Mouse (Mus musculus): Measurements from ENCODE around the gene Mecom. TPM values are rescaled to one million over a fixed set of nuclear protein-coding genes. Genes with fewer than 3 reads are reported as not detected.
A peak's percentile ranks its signal among the peaks of the same experiment; 100 is the strongest.

Mecom gene
- polyA plus RNA-seq, 1 experiment from 2014 or later, result 217 TPM

GRCm38 (mm10) chr3:30269253-30269652, 278.6 kb downstream of the Mecom start:
- DNase-seq (ENCODE audit: low spot score), result peak; percentile 25
- H3K4me3 ChIP-seq, result no peak overlapping the region
- no peaks in the 10 kb centered on the region for H3K36me3 ChIP-seq
- peaks cover 2% of the 10 kb centered on the region; the same call in 1 of the 2 replicates for H3K4me1 ChIP-seq
- 69% methylated on average over 3 of the region's 3 CpGs for WGBS
- H3K27ac ChIP-seq, result no peak overlapping the region
- no peaks in the 10 kb centered on the region for H3K27me3 ChIP-seq (ENCODE audit: low read depth, poor library complexity, severe bottlenecking)
- no peaks in the 10 kb centered on the region for H3K9me3 ChIP-seq (replicated peaks)

GRCm38 (mm10) chr3:30260945-30261344, 286.9 kb downstream of the Mecom start:
- Histone ChIP-seq H3K4me1 (peaks cover 44% of the 10 kb centered on the region), H3K36me3 (no peaks in the 10 kb centered on the region), H3K4me3 (no peak overlapping the region), H3K9me3 (replicated peaks) (no peaks in the 10 kb centered on the region), H3K27me3 (ENCODE audit: low read depth, poor library complexity, severe bottlenecking) (no peaks in the 10 kb centered on the region), H3K27ac (peak overlapping the region; percentile 80)
- 40% methylated on average over 4 of the region's 4 CpGs for WGBS
- no peak for DNase-seq (ENCODE audit: low spot score)

- no peaks in the 10 kb centered on the region for H3K36me3 ChIP-seq
- peak overlapping the region; percentile 12; the same call in 1 of the 2 replicates for H3K4me3 ChIP-seq
- peak; percentile 63 for DNase-seq (ENCODE audit: low spot score)
- H3K9me3 ChIP-seq (replicated peaks), result no peaks in the 10 kb centered on the region
- WGBS, result 18% methylated on average over 10 of the region's 10 CpGs
- no peaks in the 10 kb centered on the region for H3K27me3 ChIP-seq (ENCODE audit: low read depth, poor library complexity, severe bottlenecking)
- peaks cover 56% of the 10 kb centered on the region for H3K4me1 ChIP-seq
- H3K27ac ChIP-seq, result peak overlapping the region; percentile 82
These were observed 289.4 kb downstream of the Mecom start for GRCm38 (mm10) chr3:30258421-30258820.

- DNase-seq (ENCODE audit: low spot score), result no peak
These were observed 290.0 kb downstream of the Mecom start for GRCm38 (mm10) chr3:30257776-30258175.

GRCm38 (mm10) chr3:30256896-30257295, 290.9 kb downstream of the Mecom start:
- H3K9me3 ChIP-seq (replicated peaks), result no peaks in the 10 kb centered on the region
- peaks cover 56% of the 10 kb centered on the region for H3K4me1 ChIP-seq
- DNase-seq (ENCODE audit: low spot score), result no peak
- H3K27me3 ChIP-seq (ENCODE audit: low read depth, poor library complexity, severe bottlenecking), result no peaks in the 10 kb centered on the region
- H3K4me3 ChIP-seq, result no peak overlapping the region
- H3K36me3 ChIP-seq, result no peaks in the 10 kb centered on the region
- peak overlapping the region; percentile 54; the same call in 1 of the 2 replicates for H3K27ac ChIP-seq
- WGBS, result 87% methylated on average over 7 of the region's 7 CpGs

More at GRCm38 (mm10) chr3:30257776-30258175, 290.0 kb downstream of the Mecom start:
- WGBS, result 66% methylated on average over 5 of the region's 5 CpGs
- Histone ChIP-seq H3K9me3 (replicated peaks) (no peaks in the 10 kb centered on the region), H3K4me1 (peaks cover 56% of the 10 kb centered on the region), H3K27ac (peak overlapping the region; percentile 82), H3K27me3 (ENCODE audit: low read depth, poor library complexity, severe bottlenecking) (no peaks in the 10 kb centered on the region), H3K4me3 (no peak overlapping the region), H3K36me3 (no peaks in the 10 kb centered on the region)

- Histone ChIP-seq H3K4me1 (peaks cover 52% of the 10 kb centered on the region), H3K36me3 (no peaks in the 10 kb centered on the region), H3K4me3 (no peak overlapping the region), H3K27me3 (ENCODE audit: low read depth, poor library complexity, severe bottlenecking) (no peaks in the 10 kb centered on the region), H3K27ac (peak overlapping the region; percentile 53; the same call in 1 of the 2 replicates), H3K9me3 (replicated peaks) (no peaks in the 10 kb centered on the region)
- WGBS, result 92% methylated on average over 5 of the region's 5 CpGs
- DNase-seq (ENCODE audit: low spot score), result no peak
These were observed 292.0 kb downstream of the Mecom start for GRCm38 (mm10) chr3:30255828-30256227.

- H3K4me1 ChIP-seq, result peaks cover 47% of the 10 kb centered on the region
- 66% methylated on average over 7 of the region's 7 CpGs for WGBS
- H3K36me3 ChIP-seq, result 0 out of 2 replicates have a peak, but pooled peaks cover 2% of the 10 kb centered on the region
- no peaks in the 10 kb centered on the region for H3K27me3 ChIP-seq (ENCODE audit: low read depth, poor library complexity, severe bottlenecking)
- H3K9me3 ChIP-seq (replicated peaks), result no peaks in the 10 kb centered on the region
- DNase-seq (ENCODE audit: low spot score), result no peak
- H3K27ac ChIP-seq, result 0 out of 2 replicates have a peak overlapping the region, but pooled peaks have one; percentile 30
- H3K4me3 ChIP-seq, result no peak overlapping the region
These were observed 293.4 kb downstream of the Mecom start for GRCm38 (mm10) chr3:30254451-30254850.

- Histone ChIP-seq H3K27ac (no peak overlapping the region), H3K36me3 (0 out of 2 replicates have a peak, but pooled peaks cover 2% of the 10 kb centered on the region), H3K27me3 (ENCODE audit: low read depth, poor library complexity, severe bottlenecking) (no peaks in the 10 kb centered on the region), H3K4me3 (no peak overlapping the region), H3K9me3 (replicated peaks) (no peaks in the 10 kb centered on the region), H3K4me1 (peaks cover 47% of the 10 kb centered on the region)
- DNase-seq (ENCODE audit: low spot score), result no peak
- WGBS, result 87% methylated on average over 5 of the region's 5 CpGs
These were observed 294.1 kb downstream of the Mecom start for GRCm38 (mm10) chr3:30253714-30254113.

- H3K36me3 ChIP-seq, result 0 out of 2 replicates have a peak, but pooled peaks cover 2% of the 10 kb centered on the region
- peak; percentile 27 for DNase-seq (ENCODE audit: low spot score)
- WGBS, result 67% methylated on average over 4 of the region's 4 CpGs
- peaks cover 56% of the 10 kb centered on the region for H3K4me1 ChIP-seq
- H3K4me3 ChIP-seq, result no peak overlapping the region
- H3K27ac ChIP-seq, result peak overlapping the region; percentile 56
- no peaks in the 10 kb centered on the region for H3K27me3 ChIP-seq (ENCODE audit: low read depth, poor library complexity, severe bottlenecking)
- no peaks in the 10 kb centered on the region for H3K9me3 ChIP-seq (replicated peaks)
These were observed 299.0 kb downstream of the Mecom start for GRCm38 (mm10) chr3:30248656-30249384.

- H3K36me3 ChIP-seq, result 0 out of 2 replicates have a peak, but pooled peaks cover 2% of the 10 kb centered on the region
- 81% methylated on average over 5 of the region's 5 CpGs for WGBS
- peak overlapping the region; percentile 82 for H3K27ac ChIP-seq
- DNase-seq (ENCODE audit: low spot score), result no peak
- H3K4me3 ChIP-seq, result no peak overlapping the region
- H3K9me3 ChIP-seq (replicated peaks), result no peaks in the 10 kb centered on the region
- no peaks in the 10 kb centered on the region for H3K27me3 ChIP-seq (ENCODE audit: low read depth, poor library complexity, severe bottlenecking)
- peaks cover 70% of the 10 kb centered on the region for H3K4me1 ChIP-seq
These were observed 300.6 kb downstream of the Mecom start for GRCm38 (mm10) chr3:30247256-30247655.

GRCm38 (mm10) chr3:30246431-30247041, 301.3 kb downstream of the Mecom start:
- Histone ChIP-seq H3K4me3 (no peak overlapping the region), H3K27ac (peak overlapping the region; percentile 82), H3K9me3 (replicated peaks) (no peaks in the 10 kb centered on the region), H3K27me3 (ENCODE audit: low read depth, poor library complexity, severe bottlenecking) (no peaks in the 10 kb centered on the region), H3K36me3 (0 out of 2 replicates have a peak, but pooled peaks cover 2% of the 10 kb centered on the region), H3K4me1 (peaks cover 74% of the 10 kb centered on the region)
- DNase-seq (ENCODE audit: low spot score), result peak; percentile 31
- WGBS, result 79% methylated on average over 12 of the region's 12 CpGs

- peak overlapping the region; percentile 82 for H3K27ac ChIP-seq
- peak; percentile 18 for DNase-seq (ENCODE audit: low spot score)
- H3K27me3 ChIP-seq (ENCODE audit: low read depth, poor library complexity, severe bottlenecking), result no peaks in the 10 kb centered on the region
- 71% methylated on average over 5 of the region's 5 CpGs for WGBS
- H3K4me3 ChIP-seq, result no peak overlapping the region
- no peaks in the 10 kb centered on the region for H3K9me3 ChIP-seq (replicated peaks)
- H3K36me3 ChIP-seq, result 0 out of 2 replicates have a peak, but pooled peaks cover 2% of the 10 kb centered on the region
- peaks cover 71% of the 10 kb centered on the region for H3K4me1 ChIP-seq
These were observed 301.9 kb downstream of the Mecom start for GRCm38 (mm10) chr3:30245950-30246349.

GRCm38 (mm10) chr3:30244401-30244871, 303.4 kb downstream of the Mecom start:
- whole genome bisulfite sequencing, result 16% methylated on average over 7 of the region's 7 CpGs
- no peaks in the 10 kb centered on the region for H3K36me3 ChIP-seq
- H3K4me3 ChIP-seq, result no peak overlapping the region
- H3K27me3 ChIP-seq (ENCODE audit: low read depth, poor library complexity, severe bottlenecking), result no peaks in the 10 kb centered on the region
- peak; percentile 51 for DNase-seq (ENCODE audit: low spot score)
- peaks cover 71% of the 10 kb centered on the region for H3K4me1 ChIP-seq
- H3K27ac ChIP-seq, result peak overlapping the region; percentile 82
- no peaks in the 10 kb centered on the region for H3K9me3 ChIP-seq (replicated peaks)

Data from limb, embryonic 10.5 days (tissue).